Mouse (Mus musculus) E14TG2a.4 (cell line): Measurements from ENCODE around the gene Serinc1.

Source experiments
- CTCF ChIP-seq: conservative IDR thresholded peaks from 2 replicates; pipeline ENCODE4 v1.5.1; 2014; ENCODE audit warnings: low read length
- NANOG ChIP-seq: IDR thresholded peaks from 2 replicates; pipeline ENCODE4 v1.6.1; 2014; ENCODE audit warnings: borderline replicate concordance, low read length, mixed read lengths

DNA sequence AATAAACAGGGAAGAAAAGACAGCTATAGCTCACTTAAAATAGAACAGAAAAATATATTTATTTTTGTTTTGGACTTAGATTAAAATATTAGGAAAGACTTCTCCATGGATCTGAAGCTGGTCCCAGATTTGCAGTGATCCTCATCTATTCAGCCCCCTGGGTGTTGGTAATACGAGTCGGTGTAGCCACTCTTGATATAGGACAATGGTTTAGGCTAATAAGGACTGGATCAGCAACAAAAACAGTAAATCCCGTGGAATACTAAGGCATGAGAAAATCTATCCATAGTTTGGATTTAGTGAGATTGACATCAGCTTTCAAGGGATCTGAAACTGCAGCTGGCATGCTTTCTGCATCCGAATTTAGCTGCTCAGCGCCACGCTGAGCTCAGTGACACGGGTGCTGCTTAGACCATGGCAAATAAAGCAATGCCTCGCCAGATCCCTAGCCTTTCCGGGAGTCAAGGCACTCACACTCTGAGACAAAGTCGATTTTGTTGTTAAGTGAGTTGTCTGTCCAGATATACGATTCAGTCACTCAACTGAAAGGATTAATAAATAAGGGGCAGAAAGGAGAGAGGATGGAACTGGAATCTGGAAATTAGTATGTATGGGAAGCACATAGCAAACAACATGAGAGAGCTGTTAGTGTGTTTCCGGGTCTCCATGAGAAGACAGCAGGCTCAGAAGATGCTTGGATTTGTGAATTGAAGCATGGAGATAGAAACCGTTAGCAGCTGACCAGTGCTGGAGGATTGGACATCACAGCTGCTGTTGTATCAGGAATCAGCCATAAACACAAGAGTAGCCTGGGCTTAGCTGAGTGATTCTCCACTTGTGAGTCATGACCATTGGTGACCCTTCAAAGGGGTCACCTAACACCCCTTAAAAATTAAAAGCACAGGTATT lies 36.9 kb upstream of the Serinc1 start:
- TF ChIP-seq CTCF (no peak), NANOG (no peak)
